Mouse (Mus musculus): ENCODE data around the gene Abca1.

The Abca1 gene

DNA sequence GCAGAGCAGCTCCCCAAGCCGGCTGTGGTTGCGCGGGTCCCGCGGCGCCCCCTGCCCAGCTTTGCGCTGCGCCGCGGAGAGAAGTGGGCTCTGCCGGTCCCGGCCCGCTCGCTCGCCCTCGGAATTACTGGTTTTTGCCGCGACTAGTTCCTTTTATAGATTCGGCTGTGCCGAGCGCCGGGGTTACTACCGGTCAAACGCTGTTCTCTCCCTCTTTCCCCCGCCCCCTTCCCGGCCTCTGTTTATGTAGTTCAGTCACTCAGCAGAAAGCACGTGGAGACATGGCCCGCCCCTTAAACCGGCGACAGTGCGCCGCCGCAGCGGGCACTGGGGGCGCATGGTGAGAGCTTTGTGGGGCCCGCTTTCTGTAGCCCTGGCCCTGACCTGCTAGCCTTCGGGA, at the start of gene Abca1:
TSS of gene Abca1 (minus strand) at position 129 of the 400 bp plus-strand sequence.
- DNase-seq: peak; percentile 96

DNA sequence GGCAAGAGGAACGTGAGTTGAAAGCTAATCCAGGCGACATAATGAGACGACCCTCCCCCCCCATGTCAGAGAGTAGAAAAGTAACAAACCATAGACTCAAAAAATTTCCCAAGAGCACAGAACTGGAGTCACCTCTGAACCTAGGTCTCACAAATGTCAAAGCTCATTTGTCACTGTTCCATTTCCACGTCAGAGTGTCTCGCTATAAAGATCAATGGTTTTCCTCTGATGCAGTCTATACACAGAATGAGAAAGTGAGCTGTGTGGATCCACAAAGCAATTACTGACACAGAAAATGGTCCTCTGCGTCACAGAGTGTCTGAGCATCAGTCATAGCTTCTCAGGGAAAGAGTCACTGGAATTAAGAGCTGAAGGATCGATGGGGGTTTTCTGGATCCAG, 44.8 kb upstream of the Abca1 start:
- DNase-seq: no peak

DNA sequence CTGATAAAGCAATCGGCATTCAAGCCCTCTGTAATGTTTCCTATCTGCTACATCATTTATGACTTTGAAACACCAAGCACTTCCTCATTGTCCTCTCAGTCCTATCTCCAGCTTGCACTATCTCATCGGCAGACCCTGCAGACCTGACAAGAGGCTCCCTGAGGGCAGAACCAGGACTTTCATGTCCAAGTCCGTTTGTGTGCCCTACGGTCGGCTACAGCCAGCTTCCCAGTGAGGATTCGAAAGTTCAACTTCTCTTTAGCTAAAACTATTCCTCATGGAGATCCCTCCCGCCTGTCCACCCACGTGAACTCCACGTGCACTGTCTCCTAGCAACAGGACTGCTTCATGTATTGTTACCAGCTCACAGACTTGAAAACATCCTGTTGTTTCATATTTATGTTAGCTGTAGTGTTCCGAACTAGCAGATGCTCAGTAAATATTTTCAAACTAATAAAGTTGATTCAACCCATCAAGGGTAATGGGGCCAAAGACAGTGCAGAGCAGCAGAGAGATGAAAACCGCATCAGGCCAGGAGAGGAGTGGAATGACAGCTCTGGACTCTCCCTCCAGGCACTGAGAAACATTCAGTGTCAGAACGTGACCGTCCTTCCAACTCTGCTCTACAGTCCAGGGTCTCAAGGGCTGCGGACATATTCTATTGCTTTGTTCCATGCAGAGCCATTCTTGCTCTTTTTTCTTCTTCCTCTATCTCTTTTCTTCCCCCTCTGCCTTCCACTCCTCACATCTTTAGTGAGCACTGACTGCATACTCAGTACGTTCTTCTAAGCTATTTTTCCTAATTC, 44.1 kb upstream of the Abca1 start:
- DNase-seq: no peak

DNA sequence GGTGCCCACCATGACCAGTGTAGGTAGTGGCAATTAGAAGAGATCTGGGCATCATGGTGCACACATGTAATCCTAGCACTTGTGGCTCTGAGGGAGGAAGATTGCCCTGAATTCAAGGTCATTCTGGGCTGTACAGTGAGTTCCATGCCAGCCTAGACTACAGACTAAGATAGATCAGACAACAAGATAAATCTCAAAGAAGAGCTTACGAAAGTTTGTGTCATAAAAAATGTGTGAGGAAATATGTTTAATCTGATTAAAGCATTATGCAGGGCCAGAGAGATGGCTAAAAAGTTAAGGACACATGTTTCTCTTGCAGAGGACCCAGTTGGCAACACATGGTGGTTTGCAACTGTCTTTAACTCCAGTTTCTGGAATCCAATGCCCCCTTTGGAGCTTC, 40.6 kb upstream of the Abca1 start:
- DNase-seq: no peak

- DNase-seq: no peak
These were observed 38.1 kb upstream of the Abca1 start for GRCm38 (mm10) chr4:53197842-53198241.

DNA sequence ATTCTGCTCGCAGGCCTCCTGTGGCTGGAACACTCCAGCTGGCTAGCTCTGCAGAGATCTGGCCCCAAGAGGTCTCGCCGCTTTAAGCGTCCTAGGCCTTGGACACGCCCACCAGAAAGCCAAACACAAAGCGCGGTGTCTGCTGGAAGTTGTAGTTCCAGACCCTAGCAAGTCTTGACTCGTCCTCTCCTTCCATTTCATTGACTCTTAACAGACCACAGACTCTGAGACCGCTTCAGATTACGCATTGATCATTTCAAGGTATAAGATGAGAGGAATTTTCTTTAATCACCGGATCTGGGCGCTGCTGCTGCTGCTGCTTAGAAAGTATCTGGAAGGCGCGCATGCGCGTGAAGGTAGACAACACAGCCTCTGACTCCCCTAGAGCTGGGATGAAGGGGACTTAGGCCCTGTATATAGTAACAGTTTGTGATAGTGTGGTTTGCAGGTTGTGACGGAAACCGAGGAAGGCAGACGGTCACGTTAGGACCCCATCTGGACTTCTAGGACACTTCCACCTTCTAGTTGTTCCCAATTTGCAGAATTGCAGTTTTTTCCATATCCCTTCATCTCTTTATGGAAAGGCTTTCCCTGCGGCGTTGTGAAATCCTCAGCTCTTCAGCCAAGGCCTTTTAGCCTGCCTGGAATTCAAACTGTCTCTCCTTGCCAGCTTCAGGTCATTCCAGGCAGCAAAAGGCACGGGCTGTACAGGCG, 36.5 kb upstream of the Abca1 start:
- DNase-seq: peak; percentile 96

GRCm38 (mm10) chr4:53187071-53187470, 27.4 kb upstream of the Abca1 start:
- no peak for DNase-seq

DNA sequence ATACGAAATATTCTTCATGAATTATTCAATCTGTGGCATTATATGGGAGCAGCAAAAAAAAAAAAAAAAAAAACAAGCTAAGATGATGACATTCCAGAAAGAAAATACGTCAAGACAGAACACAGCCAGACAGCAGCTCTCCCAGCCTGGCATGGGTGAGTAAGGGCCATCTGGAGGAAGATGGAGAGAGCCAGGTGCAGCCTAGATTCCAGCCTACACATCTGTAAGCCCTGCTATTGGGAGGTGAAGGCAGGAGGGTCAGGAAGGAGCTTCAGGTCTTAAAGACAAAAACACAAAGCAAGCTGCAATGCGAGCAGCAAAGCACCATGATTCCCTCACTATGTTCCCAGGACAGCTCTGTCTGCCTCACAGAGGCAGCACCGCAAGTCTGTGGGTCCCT, 26.9 kb upstream of the Abca1 start:
- no peak for DNase-seq

- DNase-seq: no peak
These were observed 26.4 kb upstream of the Abca1 start for GRCm38 (mm10) chr4:53186141-53186540.

- DNase-seq: no peak
These were observed 21.8 kb upstream of the Abca1 start for GRCm38 (mm10) chr4:53181479-53181878.

- DNase-seq: no peak
These were observed 19.7 kb upstream of the Abca1 start for GRCm38 (mm10) chr4:53179308-53179820.

- DNase-seq: no peak
These were observed 18.8 kb upstream of the Abca1 start for GRCm38 (mm10) chr4:53178489-53178888.

DNA sequence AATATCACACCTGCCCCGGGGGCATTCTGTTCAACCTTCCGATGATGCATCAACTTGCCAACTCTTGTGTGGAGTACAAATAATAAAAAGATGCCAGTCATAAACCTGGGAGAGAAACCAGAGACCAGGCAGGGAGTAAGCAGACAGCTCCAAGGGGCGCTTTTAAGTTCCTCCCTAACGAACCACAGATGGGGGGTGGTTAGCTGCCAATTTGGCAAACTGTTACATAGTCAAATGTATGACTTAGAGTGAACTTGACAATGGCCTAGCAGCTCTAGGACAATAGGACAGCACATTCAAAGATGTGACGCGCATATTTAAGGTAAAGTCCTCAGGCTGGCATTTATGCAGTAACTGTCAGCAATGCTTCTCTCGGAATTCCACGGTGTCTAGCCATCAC, 18.0 kb upstream of the Abca1 start:
- no peak for DNase-seq

GRCm38 (mm10) chr4:53174906-53175305, 15.2 kb upstream of the Abca1 start:
- no peak for DNase-seq

DNA sequence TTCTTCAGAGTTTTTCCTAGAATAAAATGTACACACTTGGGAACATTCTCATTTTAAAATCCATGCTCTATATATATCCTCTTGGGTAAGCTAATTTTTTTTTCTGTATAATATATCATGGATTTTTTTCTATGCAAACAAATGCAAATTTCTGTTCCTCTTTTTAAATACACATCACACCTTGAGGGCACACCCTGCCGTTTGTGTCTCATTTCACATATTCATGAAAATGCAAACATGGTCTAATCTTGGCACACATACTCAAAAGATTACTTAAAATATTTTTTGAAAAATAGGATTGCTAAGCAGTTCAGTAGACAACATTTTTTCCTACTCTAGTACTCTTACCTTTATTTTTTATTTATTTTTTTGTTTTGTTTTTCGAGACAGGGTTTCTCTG, 10.7 kb upstream of the Abca1 start:
- DNase-seq: no peak

- no peak for DNase-seq
These were observed 5.5 kb upstream of the Abca1 start for GRCm38 (mm10) chr4:53165231-53165630.

GRCm38 (mm10) chr4:53159176-53159575, 519 bp downstream of the Abca1 start:
- DNase-seq: peak; percentile 48

GRCm38 (mm10) chr4:53158634-53159033, 1.1 kb downstream of the Abca1 start:
- peak; percentile 76 for DNase-seq

GRCm38 (mm10) chr4:53155471-53155870, 4.2 kb downstream of the Abca1 start:
- DNase-seq: no peak

- DNase-seq: no peak
These were observed 6.0 kb downstream of the Abca1 start for GRCm38 (mm10) chr4:53153711-53154110.

- no peak for DNase-seq
These were observed 6.6 kb downstream of the Abca1 start for GRCm38 (mm10) chr4:53153061-53153460.

GRCm38 (mm10) chr4:53152655-53153054, 7.0 kb downstream of the Abca1 start:
- DNase-seq: no peak

- DNase-seq: no peak
These were observed 9.2 kb downstream of the Abca1 start for GRCm38 (mm10) chr4:53150516-53150915.

DNA sequence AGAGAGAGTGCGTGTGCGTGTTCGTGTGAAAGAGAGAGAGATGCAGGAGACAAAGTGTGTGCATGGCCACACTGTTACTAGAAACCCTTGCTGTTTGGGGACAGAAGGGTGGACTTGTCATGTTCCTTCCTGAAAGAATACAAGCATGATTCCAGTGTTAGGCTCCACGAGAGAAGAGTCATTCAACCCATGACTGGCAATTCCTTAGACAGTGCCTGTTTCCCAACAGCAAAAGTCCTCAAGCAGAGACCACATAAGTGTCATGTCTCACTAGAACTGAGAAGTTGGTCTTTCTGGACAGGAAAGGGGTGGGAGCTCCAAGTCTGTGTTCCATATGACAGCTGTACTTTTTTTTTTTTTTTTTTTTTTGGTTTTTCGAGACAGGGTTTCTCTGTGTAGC, 10.1 kb downstream of the Abca1 start:
- no peak for DNase-seq
